12 mouse cellular contexts compared by ENCODE assay signal in the genomic region with DNA sequence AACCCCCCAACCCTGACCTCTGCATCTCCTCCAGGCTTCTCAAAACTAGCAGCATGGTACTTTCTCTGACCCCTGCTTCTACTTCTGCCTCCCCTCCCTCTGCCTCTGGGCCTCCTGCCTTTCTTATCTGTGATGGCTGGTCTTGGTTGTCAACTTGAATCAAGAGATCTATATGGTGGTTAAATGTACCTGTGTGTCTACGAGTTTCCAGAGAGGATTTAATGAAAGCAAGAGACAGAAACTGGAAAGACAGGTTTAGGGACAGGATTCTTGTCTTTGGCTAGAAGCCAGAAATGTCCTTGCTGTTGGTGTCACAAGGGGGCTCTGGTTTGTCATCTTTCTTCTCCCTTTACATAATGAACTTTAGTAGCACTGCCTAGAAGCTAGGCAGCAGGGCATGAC.
DNase-seq lines count a peak whose midpoint lies in the region; ATAC-seq lines count a peak whose summit lies in the region.
"Had no signal": no experiment of that assay in that cellular context is flagged by ENCODE, and none has a peak within 500 bp of the region (broad histone marks: within the 10 kb centered on the region; RNA-seq: fewer than 3 reads in every experiment).

No protein-coding gene starts in this region.

- ATAC-seq in heart, embryonic 14.5 days (ENCODE audit: insufficient number of reproducible peaks, insufficient read depth, low FRiP score, low read depth) = peak; percentile 47; the same call in 1 of the 2 replicates
- ATAC-seq in midbrain, embryonic 11.5 days (ENCODE audit: low FRiP score) = no peak
- peak; percentile 45 for ATAC-seq in embryonic facial prominence, embryonic 14.5 days (ENCODE audit: low read depth)
- peak; percentile 68 for ATAC-seq in stomach, embryonic 14.5 days (ENCODE audit: insufficient number of reproducible peaks, insufficient read depth, low FRiP score, low read depth)
- ATAC-seq in monocyte, adult 5-6 weeks (replicated peaks; ENCODE audit: insufficient number of reproducible peaks, low FRiP score, low TSS enrichment, poor library complexity, severe bottlenecking) = no peak

- H3K27me3 ChIP-seq in heart, embryonic 14.5 days (ENCODE audit: control insufficient read depth, insufficient read depth, low read length) = no peaks in the 10 kb centered on the region
- H3K27me3 ChIP-seq in midbrain, embryonic 11.5 days (ENCODE audit: control insufficient read depth, insufficient read depth, low read length) = no peaks in the 10 kb centered on the region
- H3K27me3 ChIP-seq in midbrain, embryonic 10.5 days (ENCODE audit: low read depth, poor library complexity, severe bottlenecking) = no peaks in the 10 kb centered on the region
- H3K27me3 ChIP-seq in embryonic facial prominence, embryonic 14.5 days (replicated peaks; ENCODE audit: control insufficient read depth, insufficient read depth, low read length) = no peaks in the 10 kb centered on the region
- no peaks in the 10 kb centered on the region for H3K27me3 ChIP-seq in stomach, embryonic 14.5 days (ENCODE audit: control insufficient read depth, insufficient read depth, low read length)
- H3K27me3 ChIP-seq: hindbrain, embryonic 12.5 days had no signal

- H3K9ac ChIP-seq in heart, embryonic 14.5 days (ENCODE audit: low read length) = no peak overlapping the region
- H3K9ac ChIP-seq in midbrain, embryonic 11.5 days (ENCODE audit: low read length) = no peak overlapping the region
- no peak overlapping the region for H3K9ac ChIP-seq in embryonic facial prominence, embryonic 14.5 days (ENCODE audit: low read depth, low read length)
- H3K9ac ChIP-seq in stomach, embryonic 14.5 days (replicated peaks; ENCODE audit: low read depth, low read length) = no peak overlapping the region
- H3K9ac ChIP-seq: hindbrain, embryonic 12.5 days had no signal

- H3K36me3 ChIP-seq in heart, embryonic 14.5 days (ENCODE audit: control insufficient read depth, insufficient read depth, low read length) = no peaks in the 10 kb centered on the region
- H3K36me3 ChIP-seq in midbrain, embryonic 11.5 days (ENCODE audit: control insufficient read depth, insufficient read depth, low read length) = no peaks in the 10 kb centered on the region
- H3K36me3 ChIP-seq in midbrain, embryonic 10.5 days = no peaks in the 10 kb centered on the region
- H3K36me3 ChIP-seq in embryonic facial prominence, embryonic 14.5 days (ENCODE audit: control insufficient read depth, insufficient read depth, low read length) = no peaks in the 10 kb centered on the region
- no peaks in the 10 kb centered on the region for H3K36me3 ChIP-seq in stomach, embryonic 14.5 days (ENCODE audit: control insufficient read depth, insufficient read depth, low read length)
- H3K36me3 ChIP-seq: hindbrain, embryonic 12.5 days had no signal

- H3K4me1 ChIP-seq in heart, embryonic 14.5 days (ENCODE audit: control insufficient read depth in 2 of 2, insufficient read depth in 2 of 2, low read length in 2 of 2) = peaks cover 7 to 18% of the 10 kb centered on the region in 2 experiments
- no peaks in the 10 kb centered on the region for H3K4me1 ChIP-seq in midbrain, embryonic 11.5 days (ENCODE audit: control insufficient read depth, insufficient read depth, low read length)
- H3K4me1 ChIP-seq in midbrain, embryonic 10.5 days = peaks cover 4% of the 10 kb centered on the region; the same call in 1 of the 2 replicates
- H3K4me1 ChIP-seq in embryonic facial prominence, embryonic 14.5 days (ENCODE audit: control insufficient read depth, insufficient read depth, low read length) = 0 out of 2 replicates have a peak, but pooled peaks cover 12% of the 10 kb centered on the region
- peaks cover 6% of the 10 kb centered on the region; the same call in 1 of the 2 replicates for H3K4me1 ChIP-seq in stomach, embryonic 14.5 days (ENCODE audit: control insufficient read depth, insufficient read depth, low read length)

- no peak overlapping the region for H3K27ac ChIP-seq in heart, embryonic 14.5 days (replicated peaks in 1 of 2; ENCODE audit: control insufficient read depth in 1 of 2, insufficient read depth in 1 of 2, low read depth in 2 of 2, low read length in 2 of 2)
- H3K27ac ChIP-seq in midbrain, embryonic 11.5 days (ENCODE audit: low read depth, low read length) = no peak overlapping the region
- no peak overlapping the region for H3K27ac ChIP-seq in midbrain, embryonic 10.5 days (replicated peaks)
- H3K27ac ChIP-seq in embryonic facial prominence, embryonic 14.5 days (replicated peaks; ENCODE audit: low read depth, low read length) = no peak overlapping the region
- no peak overlapping the region; the same call in 1 of the 2 replicates for H3K27ac ChIP-seq in stomach, embryonic 14.5 days (ENCODE audit: low read length)
- H3K27ac ChIP-seq: hindbrain, embryonic 12.5 days had no signal

- H3K4me2 ChIP-seq in heart, embryonic 14.5 days (ENCODE audit: low read length) = no peak overlapping the region
- no peak overlapping the region for H3K4me2 ChIP-seq in midbrain, embryonic 11.5 days
- H3K4me2 ChIP-seq in embryonic facial prominence, embryonic 14.5 days (ENCODE audit: low read depth, low read length) = no peak overlapping the region
- H3K4me2 ChIP-seq in stomach, embryonic 14.5 days (replicated peaks; ENCODE audit: low read depth, low read length) = no peak overlapping the region
- H3K4me2 ChIP-seq: hindbrain, embryonic 12.5 days had no signal

- no peak for DNase-seq in heart, adult 8-10 months (ENCODE audit: low spot score)
- peak; percentile 72 for DNase-seq in midbrain, embryonic 11.5 days (ENCODE audit: low spot score, missing footprints)
- no peak for DNase-seq in midbrain, embryonic 10.5 days (ENCODE audit: low spot score)
- peak; percentile 84 for DNase-seq in embryonic facial prominence, embryonic 14.5 days (ENCODE audit: low spot score)
- no peak for DNase-seq in gastrocnemius, postnatal 36 days
- DNase-seq: gastrocnemius, postnatal 14 days; liver; thymus, postnatal 25 days had no signal

- no peaks in the 10 kb centered on the region for H3K9me3 ChIP-seq in heart, embryonic 14.5 days (ENCODE audit: control insufficient read depth, low read length)
- H3K9me3 ChIP-seq in midbrain, embryonic 11.5 days (ENCODE audit: control insufficient read depth, low read length) = no peaks in the 10 kb centered on the region
- no peaks in the 10 kb centered on the region for H3K9me3 ChIP-seq in midbrain, embryonic 10.5 days (replicated peaks)
- no peaks in the 10 kb centered on the region for H3K9me3 ChIP-seq in embryonic facial prominence, embryonic 14.5 days (ENCODE audit: control insufficient read depth, low read length)
- H3K9me3 ChIP-seq in stomach, embryonic 14.5 days (ENCODE audit: control insufficient read depth, low read depth, low read length) = no peaks in the 10 kb centered on the region
- H3K9me3 ChIP-seq: hindbrain, embryonic 12.5 days had no signal

- no peak overlapping the region for H3K4me3 ChIP-seq in heart, embryonic 14.5 days (ENCODE audit: control insufficient read depth in 1 of 2, insufficient read depth in 1 of 2, low read depth in 1 of 2, low read length in 2 of 2)
- no peak overlapping the region for H3K4me3 ChIP-seq in midbrain, embryonic 11.5 days (ENCODE audit: low read depth, low read length)
- no peak overlapping the region for H3K4me3 ChIP-seq in midbrain, embryonic 10.5 days
- H3K4me3 ChIP-seq in embryonic facial prominence, embryonic 14.5 days (ENCODE audit: low read depth, low read length) = no peak overlapping the region
- H3K4me3 ChIP-seq in stomach, embryonic 14.5 days (ENCODE audit: low read depth, low read length) = no peak overlapping the region
- H3K4me3 ChIP-seq: hindbrain, embryonic 12.5 days had no signal

- WGBS in heart, embryonic 14.5 days = 13% methylated on average over 1 of the region's 1 CpGs
- 46% methylated on average over 1 of the region's 1 CpGs for WGBS in midbrain, embryonic 11.5 days
- 72% methylated on average over 1 of the region's 1 CpGs for WGBS in midbrain, embryonic 10.5 days
- 36% methylated on average over 1 of the region's 1 CpGs for WGBS in embryonic facial prominence, embryonic 14.5 days
- 26% methylated on average over 1 of the region's 1 CpGs for WGBS in stomach, embryonic 14.5 days

- intact Hi-C loops in gastrocnemius, postnatal 36 days (cut with DNase I) = no loop called here

Comparison
In these comparisons a context has a peak if more than half of its experiments do, and no peak if none do; other contexts are left out.
1. DNase-seq: peak in midbrain, embryonic 11.5 days (single experiment) and embryonic facial prominence, embryonic 14.5 days (single experiment); none in heart, adult 8-10 months (single experiment), midbrain, embryonic 10.5 days (single experiment) and gastrocnemius, postnatal 36 days (0 of 2).
2. ATAC-seq: peak in heart, embryonic 14.5 days (single experiment), embryonic facial prominence, embryonic 14.5 days (single experiment) and stomach, embryonic 14.5 days (single experiment); none in midbrain, embryonic 11.5 days (single experiment) and monocyte, adult 5-6 weeks (single experiment).